Mouse (Mus musculus): ENCODE measurements around the gene Prr5l. TPM values are rescaled to one million over a fixed set of nuclear protein-coding genes. Genes with fewer than 3 reads are reported as not detected.

The Prr5l gene
- polyA plus RNA-seq, 1 experiment from 2014 or later = 8.7 TPM

GRCm38 (mm10) chr2:101729472-101729871 is 153.4 kb downstream of the Prr5l start:
- Histone ChIP-seq H3K9ac (replicated peaks) (no peak overlapping the region), H3K9me3 (replicated peaks) (no peaks in the 10 kb centered on the region), H3K4me3 (replicated peaks) (no peak overlapping the region), H3K36me3 (no peaks in the 10 kb centered on the region), H3K4me1 (no peaks in the 10 kb centered on the region), H3K4me2 (no peak overlapping the region), H3K27me3 (replicated peaks) (no peaks in the 10 kb centered on the region), H3K27ac (replicated peaks) (no peak overlapping the region)
- ATAC-seq (ENCODE audit: low FRiP score) = no peak
- WGBS = 45% methylated on average over 1 of the region's 1 CpGs

DNA sequence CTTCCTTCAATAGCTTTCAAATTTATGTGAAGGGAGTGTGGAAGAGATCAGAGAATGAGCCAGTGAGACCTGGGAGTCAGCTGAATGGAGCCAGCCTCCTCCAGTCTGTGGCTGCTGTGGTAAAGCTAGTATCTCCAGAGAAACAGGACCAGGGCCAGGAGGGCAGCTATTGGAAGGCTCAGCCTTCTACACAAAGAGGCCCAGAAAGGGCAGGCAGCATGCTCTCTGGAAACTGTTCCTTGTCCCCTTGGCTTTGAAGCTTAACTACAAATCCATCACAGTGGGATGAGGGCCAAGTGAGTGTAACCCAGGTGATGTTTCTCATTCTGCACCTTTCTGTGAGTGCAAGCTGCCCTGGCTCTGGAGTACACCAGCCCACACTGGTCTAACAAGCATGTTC is 155.0 kb downstream of the Prr5l start:
- H3K27ac ChIP-seq (replicated peaks) = no peak overlapping the region
- no peaks in the 10 kb centered on the region for H3K27me3 ChIP-seq (replicated peaks)
- no peaks in the 10 kb centered on the region for H3K36me3 ChIP-seq
- ATAC-seq (ENCODE audit: low FRiP score) = peak; percentile 59
- H3K9me3 ChIP-seq (replicated peaks) = no peaks in the 10 kb centered on the region
- no peak overlapping the region for H3K9ac ChIP-seq (replicated peaks)
- no peak overlapping the region for H3K4me3 ChIP-seq (replicated peaks)
- H3K4me2 ChIP-seq = no peak overlapping the region
- H3K4me1 ChIP-seq = peaks cover 13% of the 10 kb centered on the region

GRCm38 (mm10) chr2:101723333-101723881 is 159.4 kb downstream of the Prr5l start:
- Histone ChIP-seq H3K27me3 (replicated peaks) (no peaks in the 10 kb centered on the region), H3K9me3 (replicated peaks) (no peaks in the 10 kb centered on the region), H3K4me1 (peaks cover 16% of the 10 kb centered on the region), H3K4me3 (replicated peaks) (no peak overlapping the region), H3K9ac (replicated peaks) (no peak overlapping the region), H3K4me2 (no peak overlapping the region), H3K27ac (replicated peaks) (no peak overlapping the region), H3K36me3 (no peaks in the 10 kb centered on the region)
- WGBS = 46% methylated on average over 10 of the region's 10 CpGs
- no peak for ATAC-seq (ENCODE audit: low FRiP score)

- H3K4me2 ChIP-seq = no peak overlapping the region
- H3K27ac ChIP-seq (replicated peaks) = no peak overlapping the region; the same call in 1 of the 2 replicates
- H3K9me3 ChIP-seq (replicated peaks) = no peaks in the 10 kb centered on the region
- no peak for ATAC-seq (ENCODE audit: low FRiP score)
- H3K4me3 ChIP-seq (replicated peaks) = no peak overlapping the region
- H3K9ac ChIP-seq (replicated peaks) = no peak overlapping the region
- peaks cover 16% of the 10 kb centered on the region for H3K4me1 ChIP-seq
- no peaks in the 10 kb centered on the region for H3K36me3 ChIP-seq
- no peaks in the 10 kb centered on the region for H3K27me3 ChIP-seq (replicated peaks)
- 28% methylated on average over 8 of the region's 8 CpGs for WGBS
Observed at GRCm38 (mm10) chr2:101722370-101723332, 160.2 kb downstream of the Prr5l start.

DNA sequence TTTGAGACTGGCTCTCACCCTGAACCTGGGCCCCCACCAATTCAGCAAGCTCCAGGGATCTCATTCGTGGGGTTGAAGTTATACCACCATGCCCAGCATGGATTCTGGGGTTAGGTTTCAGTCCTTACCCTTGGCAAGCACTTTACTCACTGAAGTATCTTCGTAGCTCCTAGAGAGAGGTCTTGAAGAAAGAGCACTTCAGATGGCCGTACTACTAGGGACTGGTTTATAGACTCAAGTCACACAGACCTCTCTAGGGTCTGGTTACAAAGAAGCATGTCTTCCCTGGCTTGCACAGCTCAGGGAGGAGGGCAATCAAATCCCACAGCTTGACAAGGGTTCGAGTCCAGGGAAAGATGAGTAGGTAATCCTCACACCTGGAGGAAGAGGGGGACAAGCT is 161.0 kb downstream of the Prr5l start:
- H3K9ac ChIP-seq (replicated peaks) = no peak overlapping the region
- peaks cover 16% of the 10 kb centered on the region for H3K4me1 ChIP-seq
- no peak overlapping the region for H3K4me3 ChIP-seq (replicated peaks)
- H3K9me3 ChIP-seq (replicated peaks) = no peaks in the 10 kb centered on the region
- no peaks in the 10 kb centered on the region for H3K27me3 ChIP-seq (replicated peaks)
- H3K4me2 ChIP-seq = no peak overlapping the region
- H3K27ac ChIP-seq (replicated peaks) = no peak overlapping the region
- H3K36me3 ChIP-seq = no peaks in the 10 kb centered on the region
- 87% methylated on average over 4 of the region's 4 CpGs for WGBS
- ATAC-seq (ENCODE audit: low FRiP score) = no peak

GRCm38 (mm10) chr2:101717162-101717561 is 165.7 kb downstream of the Prr5l start:
- Histone ChIP-seq H3K4me1 (no peaks in the 10 kb centered on the region), H3K9me3 (replicated peaks) (no peaks in the 10 kb centered on the region), H3K4me2 (no peak overlapping the region), H3K36me3 (no peaks in the 10 kb centered on the region), H3K27me3 (replicated peaks) (no peaks in the 10 kb centered on the region), H3K4me3 (replicated peaks) (no peak overlapping the region), H3K9ac (replicated peaks) (no peak overlapping the region), H3K27ac (replicated peaks) (no peak overlapping the region)
- ATAC-seq (ENCODE audit: low FRiP score) = no peak
- 95% methylated on average over 13 of the region's 13 CpGs for WGBS

GRCm38 (mm10) chr2:101715650-101716323 is 167.0 kb downstream of the Prr5l start:
- Histone ChIP-seq H3K36me3 (no peaks in the 10 kb centered on the region), H3K27me3 (replicated peaks) (no peaks in the 10 kb centered on the region), H3K9ac (replicated peaks) (no peak overlapping the region), H3K27ac (replicated peaks) (no peak overlapping the region), H3K4me2 (no peak overlapping the region), H3K4me3 (replicated peaks) (no peak overlapping the region), H3K4me1 (no peaks in the 10 kb centered on the region), H3K9me3 (replicated peaks) (no peaks in the 10 kb centered on the region)
- 86% methylated on average over 8 of the region's 8 CpGs for WGBS
- ATAC-seq (ENCODE audit: low FRiP score) = no peak

DNA sequence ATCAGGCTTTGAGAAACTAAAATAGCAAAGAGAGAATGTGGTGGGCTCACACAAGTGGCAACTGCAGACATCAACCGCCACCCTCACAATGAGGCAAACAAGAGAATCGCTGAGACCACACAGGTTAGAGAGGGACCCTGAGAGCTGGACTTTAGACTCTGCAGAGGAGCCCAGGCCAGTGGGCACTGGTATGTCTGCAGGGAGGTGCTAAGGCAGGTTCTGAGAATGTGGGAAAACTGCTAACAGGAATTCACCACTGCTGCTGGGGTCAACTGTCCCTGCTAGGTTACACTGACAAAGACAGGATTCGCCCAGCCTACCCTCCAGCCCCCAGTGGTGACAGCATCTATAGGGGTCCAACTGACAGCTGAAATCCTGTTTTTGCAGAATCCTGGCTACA is 171.2 kb downstream of the Prr5l start:
- Histone ChIP-seq H3K4me1 (no peaks in the 10 kb centered on the region), H3K4me2 (no peak overlapping the region), H3K27ac (replicated peaks) (no peak overlapping the region), H3K4me3 (replicated peaks) (no peak overlapping the region), H3K9ac (replicated peaks) (no peak overlapping the region), H3K9me3 (replicated peaks) (no peaks in the 10 kb centered on the region), H3K27me3 (replicated peaks) (no peaks in the 10 kb centered on the region), H3K36me3 (no peaks in the 10 kb centered on the region)
- ATAC-seq (ENCODE audit: low FRiP score) = no peak
- WGBS = 91% methylated on average over 3 of the region's 3 CpGs

DNA sequence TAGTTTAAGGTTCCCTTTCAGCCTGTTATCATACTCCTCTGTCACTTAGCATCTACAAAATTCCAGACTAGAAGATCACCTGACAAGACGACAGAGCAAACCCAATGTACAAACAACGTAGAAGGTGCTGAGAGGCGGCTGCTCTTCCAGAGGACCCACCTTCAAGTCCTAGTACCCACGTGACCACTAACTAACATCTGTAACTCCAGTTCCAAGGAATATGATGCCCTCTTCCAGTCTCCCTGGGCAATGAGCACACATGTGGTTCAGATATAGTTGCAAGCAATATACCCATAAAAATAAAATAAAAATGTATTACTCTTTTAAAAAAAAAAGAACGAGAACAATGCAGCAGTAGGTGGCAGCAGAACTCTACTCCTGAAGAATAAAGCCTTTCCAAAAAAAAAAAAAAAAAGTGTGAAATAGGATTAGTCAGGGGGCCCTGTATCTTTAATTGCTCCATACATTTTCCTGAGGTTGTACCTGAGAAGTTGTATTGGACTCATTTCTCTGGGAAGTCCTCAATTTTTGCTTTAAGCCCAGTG is 176.8 kb downstream of the Prr5l start:
- H3K4me3 ChIP-seq (replicated peaks) = no peak overlapping the region
- no peaks in the 10 kb centered on the region for H3K9me3 ChIP-seq (replicated peaks)
- no peaks in the 10 kb centered on the region for H3K4me1 ChIP-seq
- 47% methylated on average over 5 of the region's 5 CpGs for WGBS
- no peak overlapping the region for H3K9ac ChIP-seq (replicated peaks)
- no peak overlapping the region for H3K27ac ChIP-seq (replicated peaks)
- no peak for ATAC-seq (ENCODE audit: low FRiP score)
- no peaks in the 10 kb centered on the region for H3K36me3 ChIP-seq
- no peaks in the 10 kb centered on the region for H3K27me3 ChIP-seq (replicated peaks)
- H3K4me2 ChIP-seq = no peak overlapping the region

DNA sequence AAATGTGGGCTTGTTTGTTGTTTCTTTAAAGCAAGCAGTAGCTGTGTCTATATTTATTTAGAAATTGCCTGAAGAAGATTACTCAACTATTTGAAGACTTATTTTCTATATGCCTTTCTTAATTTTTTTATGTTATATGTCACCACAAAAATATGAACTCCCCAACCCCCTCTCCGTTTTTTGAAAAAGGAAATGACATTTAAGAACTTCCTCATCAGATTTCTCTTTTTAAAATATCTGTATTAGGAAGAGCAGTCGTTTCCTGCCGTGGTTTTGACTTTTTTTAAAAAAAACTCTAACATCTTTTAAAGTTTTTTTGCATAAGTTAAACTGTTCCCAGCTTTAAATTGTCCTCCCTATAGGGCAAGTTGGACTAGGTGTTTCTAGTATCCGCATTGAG is 183.5 kb downstream of the Prr5l start:
- no peaks in the 10 kb centered on the region for H3K27me3 ChIP-seq (replicated peaks)
- H3K4me3 ChIP-seq (replicated peaks) = no peak overlapping the region
- no peak for ATAC-seq (ENCODE audit: low FRiP score)
- 94% methylated on average over 4 of the region's 4 CpGs for WGBS
- no peak overlapping the region for H3K9ac ChIP-seq (replicated peaks)
- no peak overlapping the region for H3K4me2 ChIP-seq
- no peaks in the 10 kb centered on the region for H3K9me3 ChIP-seq (replicated peaks)
- no peak overlapping the region for H3K27ac ChIP-seq (replicated peaks)
- no peaks in the 10 kb centered on the region for H3K4me1 ChIP-seq
- H3K36me3 ChIP-seq = peaks cover 19% of the 10 kb centered on the region

DNA sequence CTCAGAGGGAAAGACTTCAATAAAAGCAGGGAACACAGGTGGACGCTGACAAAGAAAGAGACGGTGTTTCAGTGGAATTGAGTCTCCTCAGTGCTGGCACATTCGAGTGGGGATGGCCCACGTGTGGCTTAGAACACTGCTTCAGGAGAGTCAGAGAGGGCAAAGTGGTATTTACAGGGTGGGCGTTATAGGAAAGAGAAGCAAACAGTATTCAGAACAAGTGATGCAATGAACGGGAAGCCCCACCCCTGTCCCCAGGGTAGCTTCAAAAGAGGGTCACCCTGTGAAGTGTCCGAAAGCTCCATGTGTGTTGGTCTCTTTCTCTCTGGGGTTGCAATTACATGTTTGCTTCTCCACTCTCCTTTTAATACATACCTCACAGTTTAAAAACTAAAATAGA is 187.2 kb downstream of the Prr5l start:
- ATAC-seq (ENCODE audit: low FRiP score) = no peak
- no peak overlapping the region for H3K9ac ChIP-seq (replicated peaks)
- H3K36me3 ChIP-seq = peaks cover 32% of the 10 kb centered on the region
- no peak overlapping the region for H3K4me3 ChIP-seq (replicated peaks)
- H3K4me2 ChIP-seq = no peak overlapping the region
- H3K4me1 ChIP-seq = no peaks in the 10 kb centered on the region
- no peaks in the 10 kb centered on the region for H3K9me3 ChIP-seq (replicated peaks)
- no peaks in the 10 kb centered on the region for H3K27me3 ChIP-seq (replicated peaks)
- 89% methylated on average over 7 of the region's 7 CpGs for WGBS
- no peak overlapping the region for H3K27ac ChIP-seq (replicated peaks)
